Mouse (Mus musculus) stomach, embryonic 15.5 days (tissue): ENCODE measurements around the gene Fcho1. TPM values are rescaled to one million over a fixed set of nuclear protein-coding genes. Genes with fewer than 3 reads are reported as not detected.
"Not testable (repeated sequence)": the region's sequence is repeated elsewhere in the genome, so short reads cannot be mapped to it uniquely, and the experiment has no call there.

Source experiments
- ATAC-seq: fragments of 200-750 bp; cut with Nextera tagmentation; 2 replicates; pipeline ENCODE4 v1.8.0; 2017; ENCODE audit warnings: low read depth, moderate number of reproducible peaks, moderate TSS enrichment; ENCODE audit not compliant: insufficient read depth, low FRiP score
- H3K27ac ChIP-seq: fragments of 300-500 bp; sonication (generic); 2 replicates; pipeline ENCODE4 v1.5.1; 2015; ENCODE audit warnings: mild to moderate bottlenecking, inconsistent platforms
- H3K27me3 ChIP-seq: fragments of 300-500 bp; sonication (generic); replicated peaks from 2 replicates; pipeline ENCODE4 v1.6.1; 2015; ENCODE audit warnings: inconsistent platforms
- H3K36me3 ChIP-seq: fragments of 300-500 bp; sonication (generic); 2 replicates; pipeline ENCODE4 v1.6.1; 2015; ENCODE audit warnings: inconsistent platforms
- H3K4me1 ChIP-seq: fragments of 300-500 bp; sonication (generic); 2 replicates; pipeline ENCODE4 v1.6.1; 2015; ENCODE audit warnings: inconsistent platforms
- H3K4me2 ChIP-seq: fragments of 300-500 bp; sonication (generic); 2 replicates; pipeline ENCODE4 v1.6.1; 2015; ENCODE audit warnings: mild to moderate bottlenecking, inconsistent platforms
- H3K4me3 ChIP-seq: fragments of 300-500 bp; sonication (generic); replicated peaks from 2 replicates; pipeline ENCODE4 v1.5.1; 2015; ENCODE audit warnings: inconsistent platforms
- H3K9ac ChIP-seq: fragments of 300-500 bp; sonication (generic); 2 replicates; pipeline ENCODE4 v1.6.1; 2015; ENCODE audit warnings: inconsistent platforms
- H3K9me3 ChIP-seq: fragments of 300-500 bp; sonication (generic); 2 replicates; pipeline ENCODE4 v1.6.1; 2016; ENCODE audit warnings: inconsistent platforms
- WGBS: fragments of 180-500 bp; shearing (Covaris S2); methylation state at CpG from one replicate; pipeline ENCODE4 v1.1.7; 2015; 5-methylcytosine and 5-hydroxymethylcytosine counted together
- polyA plus RNA-seq: library from polyadenylated mRNA; unstranded; fragments of >200 nt; fragmentation: Nextera tagmentation; extraction: Ambion mirVana; gene quantifications from 2 replicates; pipeline ENCODE4 v1.2.1, GENCODE M21; 2015

Gene Fcho1
- polyA plus RNA-seq, 1 experiment from 2014 or later, result 8.3 TPM

GRCm38 (mm10) chr8:71741226-71741625 lies 15.7 kb upstream of the Fcho1 start:
- no peak overlapping the region for H3K9ac ChIP-seq
- H3K27ac ChIP-seq, result no peak overlapping the region
- H3K9me3 ChIP-seq, result no peaks in the 10 kb centered on the region
- H3K4me1 ChIP-seq, result peaks cover 8% of the 10 kb centered on the region; the same call in 1 of the 2 replicates
- peak overlapping the region; percentile 13; the same call in 1 of the 2 replicates for H3K4me3 ChIP-seq
- WGBS, result 33% methylated on average over 3 of the region's 3 CpGs
- ATAC-seq, result 0 out of 2 replicates have a peak, but pooled peaks have one; percentile 15
- H3K36me3 ChIP-seq, result no peaks in the 10 kb centered on the region
- H3K27me3 ChIP-seq, result no peaks in the 10 kb centered on the region
- peak overlapping the region; percentile 55 for H3K4me2 ChIP-seq

GRCm38 (mm10) chr8:71738316-71738715 lies 12.8 kb upstream of the Fcho1 start:
- not testable (repeated sequence) for H3K27me3 ChIP-seq, H3K4me1 ChIP-seq, H3K4me3 ChIP-seq, ATAC-seq, H3K36me3 ChIP-seq, H3K27ac ChIP-seq, H3K9ac ChIP-seq, H3K4me2 ChIP-seq, H3K9me3 ChIP-seq

GRCm38 (mm10) chr8:71731652-71732230 lies 6.2 kb upstream of the Fcho1 start:
- no peak overlapping the region for H3K27ac ChIP-seq
- H3K9me3 ChIP-seq, result no peaks in the 10 kb centered on the region
- no peaks in the 10 kb centered on the region for H3K27me3 ChIP-seq
- H3K4me2 ChIP-seq, result no peak overlapping the region
- H3K4me3 ChIP-seq, result no peak overlapping the region
- no peak overlapping the region for H3K9ac ChIP-seq
- H3K4me1 ChIP-seq, result peaks cover 5% of the 10 kb centered on the region; the same call in 1 of the 2 replicates
- WGBS, result 64% methylated on average over 3 of the region's 3 CpGs
- ATAC-seq, result no peak
- no peaks in the 10 kb centered on the region for H3K36me3 ChIP-seq

GRCm38 (mm10) chr8:71728826-71729620 lies 3.5 kb upstream of the Fcho1 start:
- Histone ChIP-seq H3K36me3 (no peaks in the 10 kb centered on the region), H3K4me1 (peaks cover 10% of the 10 kb centered on the region), H3K4me2 (peak overlapping the region; percentile 64), H3K9me3 (no peaks in the 10 kb centered on the region), H3K4me3 (peak overlapping the region; percentile 34; the same call in 1 of the 2 replicates), H3K9ac (no peak overlapping the region), H3K27me3 (no peaks in the 10 kb centered on the region), H3K27ac (no peak overlapping the region)
- no peak for ATAC-seq
- 3% methylated on average over 16 of the region's 16 CpGs for WGBS

- H3K9ac ChIP-seq, result no peak overlapping the region
- H3K27ac ChIP-seq, result peak overlapping the region; percentile 51; the same call in 1 of the 2 replicates
- WGBS, result 5% methylated on average over 20 of the region's 21 CpGs
- H3K9me3 ChIP-seq, result no peaks in the 10 kb centered on the region
- H3K36me3 ChIP-seq, result no peaks in the 10 kb centered on the region
- H3K4me3 ChIP-seq, result peak overlapping the region; percentile 34
- ATAC-seq, result peak; percentile 40; the same call in 1 of the 2 replicates
- peaks cover 10% of the 10 kb centered on the region for H3K4me1 ChIP-seq
- no peaks in the 10 kb centered on the region for H3K27me3 ChIP-seq
- peak overlapping the region; percentile 64 for H3K4me2 ChIP-seq
Measured at GRCm38 (mm10) chr8:71728240-71728785, 2.8 kb upstream of the Fcho1 start.

GRCm38 (mm10) chr8:71724389-71724788 lies 1.1 kb downstream of the Fcho1 start:
- Histone ChIP-seq H3K27ac (no peak overlapping the region), H3K27me3 (no peaks in the 10 kb centered on the region), H3K4me1 (peaks cover 10% of the 10 kb centered on the region), H3K9ac (no peak overlapping the region), H3K4me3 (no peak overlapping the region), H3K4me2 (0 out of 2 replicates have a peak overlapping the region, but pooled peaks have one; percentile 90), H3K9me3 (no peaks in the 10 kb centered on the region), H3K36me3 (no peaks in the 10 kb centered on the region)
- ATAC-seq, result no peak
- 43% methylated on average over 4 of the region's 4 CpGs for WGBS

GRCm38 (mm10) chr8:71723047-71723551 lies 2.4 kb downstream of the Fcho1 start:
- H3K9ac ChIP-seq, result no peak overlapping the region
- ATAC-seq, result peak; percentile 40; the same call in 1 of the 2 replicates
- H3K9me3 ChIP-seq, result no peaks in the 10 kb centered on the region
- H3K4me3 ChIP-seq, result no peak overlapping the region; the same call in 1 of the 2 replicates
- no peak overlapping the region for H3K4me2 ChIP-seq
- H3K36me3 ChIP-seq, result no peaks in the 10 kb centered on the region
- 60% methylated on average over 14 of the region's 14 CpGs for WGBS
- peaks cover 5% of the 10 kb centered on the region for H3K4me1 ChIP-seq
- no peaks in the 10 kb centered on the region for H3K27me3 ChIP-seq
- no peak overlapping the region for H3K27ac ChIP-seq

- 43% methylated on average over 7 of the region's 7 CpGs for WGBS
- no peak for ATAC-seq
- Histone ChIP-seq H3K27ac (no peak overlapping the region), H3K36me3 (no peaks in the 10 kb centered on the region), H3K9ac (no peak overlapping the region), H3K4me3 (no peak overlapping the region), H3K4me1 (peaks cover 5% of the 10 kb centered on the region), H3K9me3 (no peaks in the 10 kb centered on the region), H3K27me3 (no peaks in the 10 kb centered on the region), H3K4me2 (no peak overlapping the region)
Measured at GRCm38 (mm10) chr8:71719928-71720457, 5.5 kb downstream of the Fcho1 start.

GRCm38 (mm10) chr8:71719218-71719617 lies 6.3 kb downstream of the Fcho1 start:
- 63% methylated on average over 4 of the region's 4 CpGs for WGBS
- H3K27me3 ChIP-seq, result no peaks in the 10 kb centered on the region
- H3K9ac ChIP-seq, result no peak overlapping the region
- ATAC-seq, result no peak
- no peaks in the 10 kb centered on the region for H3K9me3 ChIP-seq
- H3K4me3 ChIP-seq, result no peak overlapping the region
- no peak overlapping the region for H3K4me2 ChIP-seq
- no peak overlapping the region for H3K27ac ChIP-seq
- H3K4me1 ChIP-seq, result 0 out of 2 replicates have a peak, but pooled peaks cover 3% of the 10 kb centered on the region
- no peaks in the 10 kb centered on the region for H3K36me3 ChIP-seq

- ATAC-seq, result no peak
- 0 out of 2 replicates have a peak, but pooled peaks cover 3% of the 10 kb centered on the region for H3K4me1 ChIP-seq
- H3K9me3 ChIP-seq, result no peaks in the 10 kb centered on the region
- H3K36me3 ChIP-seq, result no peaks in the 10 kb centered on the region
- H3K9ac ChIP-seq, result no peak overlapping the region
- 41% methylated on average over 3 of the region's 3 CpGs for WGBS
- no peak overlapping the region for H3K4me3 ChIP-seq
- H3K27me3 ChIP-seq, result no peaks in the 10 kb centered on the region
- H3K4me2 ChIP-seq, result no peak overlapping the region
- H3K27ac ChIP-seq, result no peak overlapping the region
Measured at GRCm38 (mm10) chr8:71718252-71718651, 7.3 kb downstream of the Fcho1 start.

GRCm38 (mm10) chr8:71717096-71717495 lies 8.4 kb downstream of the Fcho1 start:
- Histone ChIP-seq H3K36me3 (no peaks in the 10 kb centered on the region), H3K4me2 (no peak overlapping the region), H3K9ac (no peak overlapping the region), H3K27me3 (no peaks in the 10 kb centered on the region), H3K4me3 (no peak overlapping the region), H3K4me1 (0 out of 2 replicates have a peak, but pooled peaks cover 3% of the 10 kb centered on the region), H3K9me3 (no peaks in the 10 kb centered on the region), H3K27ac (no peak overlapping the region)
- 75% methylated on average over 12 of the region's 12 CpGs for WGBS
- no peak for ATAC-seq
